Mouse (Mus musculus): Measurements from ENCODE around the gene Osbpl5.

GRCm38 (mm10) chr7:143783996-143784829, 27.4 kb upstream of the Osbpl5 start, which contains the start of gene Mrgpre:
- TF ChIP-seq CTCF (IDR thresholded peaks at IDR 0.05; ENCODE audit: low read depth) (no peak), EP300 (optimal IDR thresholded peaks at IDR 0.05) (no peak)

Measured in stomach, postnatal 0 days (tissue).